ENCODE assay signal across 9 mouse cellular contexts in genomic region chr2:58357414-58358131, GRCm38 (mm10). TPM values are rescaled to one million over a fixed set of nuclear protein-coding genes. Genes with fewer than 3 reads are reported as not detected.
DNase-seq lines count a peak whose midpoint lies in the region; ATAC-seq lines count a peak whose summit lies in the region.
"Had no signal": no experiment of that assay in that cellular context is flagged by ENCODE, and none has a peak within 500 bp of the region (broad histone marks: within the 10 kb centered on the region; RNA-seq: fewer than 3 reads in every experiment).

Acvr1c (minus strand) TSS chr2:58357895.

- peak; percentile 50 for DNase-seq in neural tube, embryonic 11.5 days (ENCODE audit: low spot score)
- DNase-seq in neural tube, embryonic 10.5 days (ENCODE audit: extremely low spot score, low spot score), result no peak
- peak; percentile 50 for DNase-seq in embryonic facial prominence, embryonic 10.5 days (ENCODE audit: low spot score)
- DNase-seq in liver, result peak; percentile 40

- no peak within 1 kb of the TSS for H3K27ac ChIP-seq in neural tube, embryonic 11.5 days (ENCODE audit: low read depth, low read length)
- peak within 1 kb of the TSS; percentile 14; the same call in 1 of the 2 replicates for H3K27ac ChIP-seq in embryonic facial prominence, embryonic 10.5 days (replicated peaks)
- no peak within 1 kb of the TSS for H3K27ac ChIP-seq in heart, embryonic 11.5 days (ENCODE audit: low read depth, low read length)
- no peak within 1 kb of the TSS for H3K27ac ChIP-seq in kidney, embryonic 16.5 days (ENCODE audit: low read length)
- no peak within 1 kb of the TSS for H3K27ac ChIP-seq in midbrain, embryonic 15.5 days
- no peak within 1 kb of the TSS for H3K27ac ChIP-seq in stomach, embryonic 16.5 days (ENCODE audit: low read length)

- H3K9me3 ChIP-seq in neural tube, embryonic 11.5 days (ENCODE audit: control insufficient read depth, low read length), result no peaks in the 10 kb centered on the region
- no peaks in the 10 kb centered on the region for H3K9me3 ChIP-seq in embryonic facial prominence, embryonic 10.5 days
- no peaks in the 10 kb centered on the region for H3K9me3 ChIP-seq in heart, embryonic 11.5 days (replicated peaks; ENCODE audit: control insufficient read depth, low read length)
- H3K9me3 ChIP-seq in kidney, embryonic 16.5 days (ENCODE audit: low read length), result no peaks in the 10 kb centered on the region
- no peaks in the 10 kb centered on the region for H3K9me3 ChIP-seq in midbrain, embryonic 15.5 days
- H3K9me3 ChIP-seq in stomach, embryonic 16.5 days (replicated peaks; ENCODE audit: control insufficient read depth, low read length), result no peaks in the 10 kb centered on the region

- peak within 1 kb of the TSS; percentile 44 for H3K9ac ChIP-seq in neural tube, embryonic 11.5 days (ENCODE audit: low read length)
- H3K9ac ChIP-seq in heart, embryonic 11.5 days (ENCODE audit: low read depth, low read length), result 0 out of 2 replicates have a peak within 1 kb of the TSS, but pooled peaks have one; percentile 39
- H3K9ac ChIP-seq in kidney, embryonic 16.5 days (replicated peaks; ENCODE audit: low read length), result peak within 1 kb of the TSS; percentile 54
- peak within 1 kb of the TSS; percentile 53 for H3K9ac ChIP-seq in midbrain, embryonic 15.5 days
- peak within 1 kb of the TSS; percentile 67 for H3K9ac ChIP-seq in stomach, embryonic 16.5 days (ENCODE audit: low read length)

- WGBS in neural tube, embryonic 11.5 days, result under 1% methylated on average over 61 of the region's 65 CpGs
- WGBS in embryonic facial prominence, embryonic 10.5 days, result under 1% methylated on average over 65 of the region's 65 CpGs
- under 1% methylated on average over 63 of the region's 65 CpGs for WGBS in heart, embryonic 11.5 days (ENCODE audit: insufficient replicate concordance)
- under 1% methylated on average over 65 of the region's 65 CpGs for WGBS in kidney, embryonic 16.5 days
- WGBS in midbrain, embryonic 15.5 days, result 1% methylated on average over 58 of the region's 65 CpGs
- WGBS in stomach, embryonic 16.5 days, result under 1% methylated on average over 62 of the region's 65 CpGs

- H3K36me3 ChIP-seq in neural tube, embryonic 11.5 days (ENCODE audit: control insufficient read depth, insufficient read depth, low read length), result no peaks in the 10 kb centered on the region
- H3K36me3 ChIP-seq in embryonic facial prominence, embryonic 10.5 days (replicated peaks), result no peaks in the 10 kb centered on the region
- H3K36me3 ChIP-seq in heart, embryonic 11.5 days (ENCODE audit: control insufficient read depth, insufficient read depth, low read length), result no peaks in the 10 kb centered on the region
- H3K36me3 ChIP-seq in kidney, embryonic 16.5 days (ENCODE audit: insufficient read depth, low read length), result no peaks in the 10 kb centered on the region
- H3K36me3 ChIP-seq in midbrain, embryonic 15.5 days (replicated peaks), result no peaks in the 10 kb centered on the region
- no peaks in the 10 kb centered on the region for H3K36me3 ChIP-seq in stomach, embryonic 16.5 days (ENCODE audit: control insufficient read depth, insufficient read depth, low read length)

- peaks cover 13% of the 10 kb centered on the region for H3K27me3 ChIP-seq in neural tube, embryonic 11.5 days (ENCODE audit: control insufficient read depth, insufficient read depth, low read length)
- peaks cover 60% of the 10 kb centered on the region for H3K27me3 ChIP-seq in embryonic facial prominence, embryonic 10.5 days (replicated peaks; ENCODE audit: low read depth, poor library complexity, severe bottlenecking)
- peaks cover 14% of the 10 kb centered on the region; the same call in 1 of the 2 replicates for H3K27me3 ChIP-seq in heart, embryonic 11.5 days (ENCODE audit: control insufficient read depth, insufficient read depth, low read length)
- H3K27me3 ChIP-seq in kidney, embryonic 16.5 days (ENCODE audit: insufficient read depth, low read length), result peaks cover 28% of the 10 kb centered on the region; the same call in 1 of the 2 replicates
- H3K27me3 ChIP-seq in midbrain, embryonic 15.5 days (replicated peaks), result peaks cover 5% of the 10 kb centered on the region; the same call in 1 of the 2 replicates
- peaks cover 4% of the 10 kb centered on the region; the same call in 1 of the 2 replicates for H3K27me3 ChIP-seq in stomach, embryonic 16.5 days (ENCODE audit: control insufficient read depth, insufficient read depth, low read length)
- H3K27me3 ChIP-seq: CH12.LX had no signal

- H3K4me1 ChIP-seq in neural tube, embryonic 11.5 days (ENCODE audit: control insufficient read depth, insufficient read depth, low read length), result peaks cover 5% of the 10 kb centered on the region
- H3K4me1 ChIP-seq in embryonic facial prominence, embryonic 10.5 days, result peaks cover 13% of the 10 kb centered on the region
- H3K4me1 ChIP-seq in heart, embryonic 11.5 days (ENCODE audit: control insufficient read depth, insufficient read depth, low read length), result no peaks in the 10 kb centered on the region
- peaks cover 12% of the 10 kb centered on the region for H3K4me1 ChIP-seq in kidney, embryonic 16.5 days (ENCODE audit: insufficient read depth, low read length)
- H3K4me1 ChIP-seq in midbrain, embryonic 15.5 days, result peaks cover 13% of the 10 kb centered on the region
- H3K4me1 ChIP-seq in stomach, embryonic 16.5 days (ENCODE audit: control insufficient read depth, insufficient read depth, low read length), result peaks cover 5% of the 10 kb centered on the region; the same call in 1 of the 2 replicates

- peak within 1 kb of the TSS; percentile 50 for H3K4me3 ChIP-seq in neural tube, embryonic 11.5 days (ENCODE audit: low read depth, low read length)
- H3K4me3 ChIP-seq in embryonic facial prominence, embryonic 10.5 days, result peak within 1 kb of the TSS; percentile 76
- peak within 1 kb of the TSS; percentile 66 for H3K4me3 ChIP-seq in heart, embryonic 11.5 days (ENCODE audit: low read depth, low read length)
- peak within 1 kb of the TSS; percentile 68 for H3K4me3 ChIP-seq in kidney, embryonic 16.5 days (ENCODE audit: low read length)
- peak within 1 kb of the TSS; percentile 73 for H3K4me3 ChIP-seq in midbrain, embryonic 15.5 days
- peak within 1 kb of the TSS; percentile 65 for H3K4me3 ChIP-seq in stomach, embryonic 16.5 days (replicated peaks; ENCODE audit: low read length)

- peak; percentile 76 for ATAC-seq in neural tube, embryonic 11.5 days (ENCODE audit: insufficient read depth, low FRiP score, low TSS enrichment)
- peak; percentile 65 for ATAC-seq in heart, embryonic 11.5 days (replicated peaks; ENCODE audit: insufficient number of reproducible peaks, low FRiP score, low TSS enrichment)
- peak; percentile 90 for ATAC-seq in kidney, embryonic 16.5 days (ENCODE audit: low FRiP score, low TSS enrichment)
- peak; percentile 88 for ATAC-seq in midbrain, embryonic 15.5 days (replicated peaks)
- ATAC-seq in stomach, embryonic 16.5 days (ENCODE audit: insufficient read depth, low FRiP score), result peak; percentile 87

- H3K4me2 ChIP-seq in neural tube, embryonic 11.5 days (ENCODE audit: low read depth), result peak within 1 kb of the TSS; percentile 98
- peak within 1 kb of the TSS; percentile 100 for H3K4me2 ChIP-seq in heart, embryonic 11.5 days
- H3K4me2 ChIP-seq in kidney, embryonic 16.5 days (replicated peaks; ENCODE audit: low read depth, low read length), result peak within 1 kb of the TSS; percentile 100
- peak within 1 kb of the TSS; percentile 100 for H3K4me2 ChIP-seq in midbrain, embryonic 15.5 days
- H3K4me2 ChIP-seq in stomach, embryonic 16.5 days (ENCODE audit: low read depth, low read length), result peak within 1 kb of the TSS; percentile 97

RNA-seq across cellular contexts. Expression of gene Acvr1c, which starts in this region (rescaled TPM):
- 0.19 and 0.53 TPM in 2 replicates for polyA plus RNA-seq in neural tube, embryonic 11.5 days (2014; fragmentation: Nextera tagmentation; extraction: Ambion mirVana)
- 0.32 and 0.52 TPM in 2 replicates for polyA plus RNA-seq in embryonic facial prominence, embryonic 10.5 days (2016; fragmentation: Nextera tagmentation; extraction: Ambion mirVana)
- 1.6 and 2.1 TPM in 2 replicates for polyA plus RNA-seq in heart, embryonic 11.5 days (2014; fragmentation: Nextera tagmentation; extraction: Ambion mirVana)
- polyA plus RNA-seq in kidney, embryonic 16.5 days (2015; fragmentation: Nextera tagmentation; extraction: Ambion mirVana), result 0.30 and 0.35 TPM in 2 replicates
- 0.51 and 0.92 TPM in 2 replicates for polyA plus RNA-seq in midbrain, embryonic 15.5 days (2015; fragmentation: Nextera tagmentation; extraction: Ambion mirVana)
- 1.1 and 1.6 TPM in 2 replicates for polyA plus RNA-seq in stomach, embryonic 16.5 days (2015; fragmentation: Nextera tagmentation; extraction: Ambion mirVana)

Comparison
In these comparisons a context has a peak if more than half of its experiments do, and no peak if none do; other contexts are left out.
1. Peak in DNase-seq, ATAC-seq, H3K4me3 ChIP-seq, H3K9ac ChIP-seq and H3K4me2 ChIP-seq in neural tube, embryonic 11.5 days; RNA of the gene not detected or under 1 TPM.
2. Peak in DNase-seq, H3K4me3 ChIP-seq and H3K27ac ChIP-seq in embryonic facial prominence, embryonic 10.5 days; RNA of the gene not detected or under 1 TPM.
3. Peak in ATAC-seq, H3K4me3 ChIP-seq, H3K9ac ChIP-seq and H3K4me2 ChIP-seq in kidney, embryonic 16.5 days; RNA of the gene not detected or under 1 TPM.
4. Peak in ATAC-seq, H3K4me3 ChIP-seq, H3K9ac ChIP-seq and H3K4me2 ChIP-seq in midbrain, embryonic 15.5 days; RNA of the gene not detected or under 1 TPM.